Mouse (Mus musculus) adipose tissue, adult 10 weeks (tissue): ENCODE measurements around the gene Slc6a11. TPM values are rescaled to one million over a fixed set of nuclear protein-coding genes. Genes with fewer than 3 reads are reported as not detected.

ENCODE experiments used
- polyA plus RNA-seq: library from polyadenylated mRNA; stranded (reverse); fragments of 350-450 nt; fragmentation: Illumina TruSeq; extraction: RNeasy Lipid Tissue Mini Kit (QIAGEN cat#74804); gene quantifications from one replicate; pipeline ENCODE4 v1.2.3, GENCODE M21; 2014; ENCODE audit warnings: low read depth, low replicate concordance

Gene Slc6a11
- polyA plus RNA-seq = not detected

GRCm38 (mm10) chr6:114131122-114131872 is at the start of gene Slc6a11:
Gene Slc6a11 (plus strand): TSS chr6:114131241.

GRCm38 (mm10) chr6:114282469-114283277 is 151.6 kb downstream of the Slc6a11 start, which contains the start of gene Slc6a1:
Gene Slc6a1 (plus strand): TSS chr6:114282635.

Other genes starting within 250 kb of the Slc6a11 start
- 0.17 TPM for gene Atp2b2, start 88.6 kb upstream of the Slc6a11 start, polyA plus RNA-seq
- gene Slc6a1, start 151.4 kb downstream of the Slc6a11 start, polyA plus RNA-seq = not detected